ENCODE assay signal across 24 mouse cellular contexts in genomic region chr8:44838431-44838830, GRCm38 (mm10).
"Had no signal": no experiment of that assay in that cellular context is flagged by ENCODE, and none has a peak within 500 bp of the region (broad histone marks: within the 10 kb centered on the region; RNA-seq: fewer than 3 reads in every experiment).

No protein-coding gene starts in this region.

- H3K4me2 ChIP-seq: heart, embryonic 11.5 days; heart, embryonic 13.5 days; heart, embryonic 15.5 days; hindbrain, embryonic 13.5 days; hindbrain, embryonic 15.5 days; kidney, embryonic 15.5 days; limb, embryonic 13.5 days; limb, embryonic 15.5 days; liver, embryonic 12.5 days had no signal

- DNase-seq: gastrocnemius, postnatal 14 days; gastrocnemius, postnatal 36 days; heart, adult 2 months; heart, postnatal 14 days; heart, postnatal 36 days; kidney, adult 11 months; kidney, adult 2 months; kidney, adult 9 months; kidney, postnatal 14 days; kidney, postnatal 36 days; layer of hippocampus, postnatal 36 days; left cerebral cortex, postnatal 4 days had no signal

- ATAC-seq: intestine, embryonic 16.5 days; liver, embryonic 12.5 days had no signal

- H3K9me3 ChIP-seq: heart, embryonic 13.5 days; heart, embryonic 15.5 days; hindbrain, embryonic 13.5 days; hindbrain, embryonic 15.5 days; kidney, embryonic 15.5 days; limb, embryonic 13.5 days; limb, embryonic 15.5 days; liver, embryonic 12.5 days had no signal

- H3K27ac ChIP-seq: heart, adult 2 months; heart, embryonic 13.5 days; heart, embryonic 15.5 days; hindbrain, embryonic 13.5 days; hindbrain, embryonic 15.5 days; kidney, embryonic 15.5 days; kidney, postnatal 0 days; layer of hippocampus, adult 2 months; limb, embryonic 13.5 days; limb, embryonic 15.5 days; liver, embryonic 12.5 days had no signal

- H3K4me3 ChIP-seq: heart, adult 2 months; heart, embryonic 13.5 days; heart, embryonic 15.5 days; hindbrain, embryonic 13.5 days; hindbrain, embryonic 15.5 days; kidney, embryonic 15.5 days; layer of hippocampus, adult 2 months; limb, embryonic 13.5 days; limb, embryonic 15.5 days; liver, embryonic 12.5 days had no signal

- H3K27me3 ChIP-seq: heart, embryonic 13.5 days; heart, embryonic 15.5 days; hindbrain, embryonic 13.5 days; hindbrain, embryonic 15.5 days; kidney, embryonic 15.5 days; limb, embryonic 13.5 days; limb, embryonic 15.5 days; liver, embryonic 12.5 days had no signal

- H3K36me3 ChIP-seq: heart, embryonic 13.5 days; heart, embryonic 15.5 days; hindbrain, embryonic 13.5 days; hindbrain, embryonic 15.5 days; kidney, embryonic 15.5 days; limb, embryonic 13.5 days; limb, embryonic 15.5 days; liver, embryonic 12.5 days had no signal

- H3K9ac ChIP-seq: heart, embryonic 13.5 days; heart, embryonic 15.5 days; hindbrain, embryonic 13.5 days; hindbrain, embryonic 15.5 days; kidney, embryonic 15.5 days; limb, embryonic 13.5 days; limb, embryonic 15.5 days; liver, embryonic 12.5 days had no signal

- H3K4me1 ChIP-seq: heart, embryonic 13.5 days; hindbrain, embryonic 15.5 days; liver, embryonic 12.5 days had no signal
